Mouse (Mus musculus): ENCODE measurements at regions not wholly inside any gene's neighbourhood (a gene's known extent, or its start where the extent isn't known, plus 50 kb on each side); places are given as distances from the start of the nearest gene placed in this dataset.

DNA sequence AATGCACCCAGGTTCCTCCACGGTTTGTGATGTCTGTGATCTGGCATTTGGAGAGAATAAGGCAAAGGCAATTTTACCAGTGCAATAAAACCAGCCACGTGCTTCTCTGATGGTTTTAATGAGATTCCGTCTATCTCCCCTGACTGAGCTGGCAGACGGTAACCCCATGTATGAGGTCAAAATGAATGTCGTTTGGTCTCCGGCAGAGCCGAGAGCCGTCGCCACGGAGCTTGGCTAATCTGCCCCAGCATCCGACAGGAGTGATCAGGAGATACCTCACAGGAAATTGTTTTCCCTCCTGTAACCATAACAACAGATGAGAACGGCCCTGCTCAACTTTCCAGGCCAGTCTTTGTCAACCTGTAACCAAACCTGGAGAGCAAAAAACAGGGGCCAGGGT, 55.9 kb upstream of the A530016L24Rik start:
- TF ChIP-seq CHD2 (IDR thresholded peaks at IDR 0.05; ENCODE audit: low read depth, low read length) (no peak), ZC3H11A (IDR thresholded peaks at IDR 0.05; ENCODE audit: borderline replicate concordance, low read depth, low read length) (no peak), HCFC1 (IDR thresholded peaks at IDR 0.05; ENCODE audit: borderline replicate concordance, insufficient read depth, low read length) (no peak), MAFK (IDR thresholded peaks at IDR 0.05; ENCODE audit: insufficient read depth, low read depth, low read length) (no peak)

All from ES-E14 (cell line).